Mouse (Mus musculus): ENCODE results near the gene Fam3c.

The Fam3c gene

GRCm38 (mm10) chr6:22354031-22354430 is 2.0 kb downstream of the Fam3c start:
- peak; percentile 59 for DNase-seq (ENCODE audit: low read depth, low spot score)

GRCm38 (mm10) chr6:22351551-22351950 is 4.5 kb downstream of the Fam3c start:
- no peak for DNase-seq (ENCODE audit: low read depth, low spot score)

- DNase-seq (ENCODE audit: low read depth, low spot score), result no peak
These were observed 5.8 kb downstream of the Fam3c start for GRCm38 (mm10) chr6:22350239-22350571.

GRCm38 (mm10) chr6:22349531-22350238 is 6.4 kb downstream of the Fam3c start:
- no peak for DNase-seq (ENCODE audit: low read depth, low spot score)

GRCm38 (mm10) chr6:22348975-22349374 is 7.1 kb downstream of the Fam3c start:
- no peak for DNase-seq (ENCODE audit: low read depth, low spot score)

GRCm38 (mm10) chr6:22348130-22348529 is 7.9 kb downstream of the Fam3c start:
- DNase-seq (ENCODE audit: low read depth, low spot score), result no peak

- no peak for DNase-seq (ENCODE audit: low read depth, low spot score)
These were observed 8.7 kb downstream of the Fam3c start for GRCm38 (mm10) chr6:22347132-22347902.

GRCm38 (mm10) chr6:22344443-22344842 is 11.6 kb downstream of the Fam3c start:
- no peak for DNase-seq (ENCODE audit: low read depth, low spot score)

- DNase-seq (ENCODE audit: low read depth, low spot score), result no peak
These were observed 12.3 kb downstream of the Fam3c start for GRCm38 (mm10) chr6:22343706-22344105.

- DNase-seq (ENCODE audit: low read depth, low spot score), result no peak
These were observed 12.8 kb downstream of the Fam3c start for GRCm38 (mm10) chr6:22343292-22343691.

GRCm38 (mm10) chr6:22340779-22341178 is 15.3 kb downstream of the Fam3c start:
- DNase-seq (ENCODE audit: low read depth, low spot score), result no peak

- no peak for DNase-seq (ENCODE audit: low read depth, low spot score)
These were observed 16.1 kb downstream of the Fam3c start for GRCm38 (mm10) chr6:22339763-22340542.

- DNase-seq (ENCODE audit: low read depth, low spot score), result no peak
These were observed 23.5 kb downstream of the Fam3c start for GRCm38 (mm10) chr6:22332548-22332947.

GRCm38 (mm10) chr6:22330169-22330960 is 25.7 kb downstream of the Fam3c start:
- DNase-seq (ENCODE audit: low read depth, low spot score), result peak; percentile 41

GRCm38 (mm10) chr6:22327931-22328330 is 28.1 kb downstream of the Fam3c start:
- no peak for DNase-seq (ENCODE audit: low read depth, low spot score)

GRCm38 (mm10) chr6:22327091-22327490 is 29.0 kb downstream of the Fam3c start:
- no peak for DNase-seq (ENCODE audit: low read depth, low spot score)

- DNase-seq (ENCODE audit: low read depth, low spot score), result no peak
These were observed 29.8 kb downstream of the Fam3c start for GRCm38 (mm10) chr6:22326289-22326688.

- DNase-seq (ENCODE audit: low read depth, low spot score), result peak; percentile 83
These were observed 30.5 kb downstream of the Fam3c start for GRCm38 (mm10) chr6:22325364-22326072.

GRCm38 (mm10) chr6:22298059-22298458 is 58.0 kb downstream of the Fam3c start:
- no peak for DNase-seq (ENCODE audit: low read depth, low spot score)

- DNase-seq (ENCODE audit: low read depth, low spot score), result no peak
These were observed 59.0 kb downstream of the Fam3c start for GRCm38 (mm10) chr6:22297028-22297427.

GRCm38 (mm10) chr6:22293922-22294321 is 62.1 kb downstream of the Fam3c start:
- DNase-seq (ENCODE audit: low read depth, low spot score), result no peak

Data from brain, adult 2 months (tissue).